Mouse (Mus musculus) kidney, adult 11 months (tissue): Measurements from ENCODE around the gene Rnf216.

Source experiments
- DNase-seq: peaks from one replicate; pipeline ENCODE4 v3.0.0; 2022

Rnf216 gene

DNA sequence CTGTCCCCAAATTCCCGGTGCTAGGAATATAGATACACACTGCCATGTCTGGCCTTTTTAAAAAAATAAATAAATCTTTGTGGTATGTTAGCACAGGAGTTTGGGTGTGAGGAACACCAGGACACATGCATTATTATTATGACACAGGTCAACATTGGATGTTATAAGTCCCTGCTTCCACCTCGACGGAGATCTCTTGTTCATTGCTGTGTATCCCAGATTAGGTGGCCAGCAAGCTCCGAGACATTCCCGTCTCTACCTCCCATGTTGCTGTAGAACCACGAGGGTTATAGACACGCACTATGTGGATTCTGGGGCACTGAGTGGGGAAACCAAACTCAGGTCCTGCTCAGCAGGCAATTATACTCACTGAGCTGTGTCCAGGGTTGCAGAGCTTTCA lies 17.5 kb downstream of the Rnf216 start:
- DNase-seq = no peak

DNA sequence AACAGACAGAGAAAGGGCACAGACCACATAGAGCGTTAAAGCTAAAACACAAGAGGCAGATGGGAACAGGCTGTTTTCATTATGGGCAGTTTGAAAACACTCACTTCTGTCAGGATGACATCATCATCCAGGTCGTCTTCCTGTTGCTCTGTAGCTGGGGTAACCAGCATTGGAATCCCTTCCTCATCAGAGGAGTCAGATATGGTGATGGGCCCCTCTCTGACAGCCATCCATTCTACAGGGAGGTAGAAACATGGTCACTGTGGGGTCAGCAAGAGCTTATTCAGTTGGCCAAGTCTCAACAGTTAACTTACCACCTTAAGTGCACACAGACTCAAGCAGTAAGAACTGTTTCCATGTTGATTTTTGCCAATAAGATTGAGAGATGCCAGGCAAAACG lies 19.9 kb downstream of the Rnf216 start:
- no peak for DNase-seq

DNA sequence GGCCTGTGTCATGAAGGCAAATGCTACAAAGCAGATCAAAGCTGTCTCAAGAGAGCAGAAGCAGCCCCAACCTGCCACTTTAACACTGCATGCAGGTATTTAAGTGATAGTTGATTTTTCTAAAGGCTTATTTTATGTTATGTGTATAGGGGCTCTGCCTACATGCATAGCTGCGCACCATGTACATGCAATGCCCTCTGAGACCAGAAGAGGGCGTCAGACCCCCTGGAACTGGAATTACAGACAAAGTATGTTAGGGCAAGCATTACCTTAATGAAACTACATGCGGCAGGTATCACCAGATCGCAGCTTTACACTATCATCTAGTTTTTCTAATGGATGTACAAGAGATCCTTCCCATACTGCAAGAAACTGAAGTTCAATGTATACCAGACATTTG lies 27.9 kb downstream of the Rnf216 start:
- peak; percentile 9 for DNase-seq

DNA sequence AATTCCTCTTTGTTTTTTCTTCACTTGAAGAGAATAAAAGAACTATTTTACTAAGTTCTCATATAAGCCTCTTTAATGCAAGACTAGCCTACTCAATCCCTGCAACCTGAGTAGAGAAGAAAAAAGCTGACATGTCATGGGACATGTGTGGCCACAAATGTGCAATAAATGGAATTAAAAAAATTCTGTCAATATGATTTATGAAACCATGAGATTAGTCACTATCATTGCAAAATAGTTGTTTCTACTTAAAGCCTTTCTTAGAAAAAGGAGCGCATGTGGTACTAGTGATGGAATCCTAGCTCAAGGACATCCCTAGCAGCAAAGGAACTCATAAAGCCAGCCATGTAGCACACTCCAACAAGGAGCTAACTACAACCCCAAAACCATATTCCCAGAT lies 33.0 kb downstream of the Rnf216 start:
- DNase-seq = no peak

DNA sequence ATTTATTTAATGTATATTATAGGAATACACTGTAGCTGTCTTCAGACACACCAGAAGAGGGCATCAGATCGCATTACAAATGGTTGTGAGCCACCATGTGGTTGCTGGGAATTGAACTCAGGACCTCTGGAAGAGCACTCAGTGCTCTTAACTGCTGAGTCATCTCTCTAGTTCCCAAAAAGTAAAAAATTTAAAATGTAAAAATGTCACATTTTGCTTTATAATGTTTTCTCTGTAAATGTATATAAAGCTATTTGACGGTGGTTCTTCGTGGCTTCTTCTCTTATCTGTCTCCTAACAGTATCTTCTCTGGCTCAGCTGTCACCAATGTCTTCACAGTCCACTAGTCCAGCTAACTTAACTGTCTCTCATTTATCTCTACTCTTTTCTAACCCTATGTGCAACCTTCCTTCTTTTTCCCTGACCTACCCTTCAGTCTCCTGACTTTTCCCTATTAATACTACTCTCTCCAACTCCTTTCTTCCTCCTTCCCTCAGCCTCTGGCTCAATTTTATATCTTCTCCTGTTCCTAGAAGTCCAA lies 36.1 kb downstream of the Rnf216 start:
- no peak for DNase-seq

DNA sequence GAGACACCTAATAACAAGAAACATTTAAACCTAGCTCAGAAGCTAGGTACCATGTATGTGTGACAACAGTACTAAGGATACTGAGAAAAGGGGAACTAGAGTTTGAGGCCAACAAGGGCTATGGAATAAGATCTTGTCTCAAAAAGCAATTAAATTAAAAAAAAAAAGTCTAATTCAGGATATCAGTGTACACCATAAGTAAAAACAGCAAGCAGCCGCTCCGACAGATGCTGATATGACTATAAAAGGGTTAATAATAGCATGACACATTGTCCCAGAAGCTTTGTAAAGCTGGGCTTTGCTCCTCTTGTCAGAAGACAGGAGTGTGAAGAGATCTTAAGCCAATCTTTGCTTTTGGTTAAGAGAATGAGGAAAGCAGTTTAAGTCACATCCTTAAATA lies 36.8 kb downstream of the Rnf216 start:
- DNase-seq = no peak

DNA sequence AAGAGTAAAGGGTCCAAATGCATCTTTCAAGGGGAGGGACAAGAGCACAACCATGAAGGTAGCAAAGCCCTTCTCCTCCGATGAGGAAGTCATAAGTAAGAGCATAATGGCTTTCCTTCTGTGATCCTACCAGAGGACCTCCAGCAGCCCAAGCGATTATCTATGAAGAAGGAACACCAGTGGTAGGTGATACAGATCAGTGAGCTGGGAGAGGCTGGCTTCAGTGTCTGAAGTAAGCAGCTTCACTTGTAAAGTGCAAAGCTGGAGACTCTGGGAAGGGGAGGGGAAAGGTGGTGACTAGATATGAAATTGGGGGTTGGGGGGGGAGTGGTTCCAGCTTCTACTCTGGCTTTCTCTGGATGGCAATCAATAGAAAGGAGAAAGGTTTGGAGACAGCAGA lies 43.7 kb downstream of the Rnf216 start:
- no peak for DNase-seq

DNA sequence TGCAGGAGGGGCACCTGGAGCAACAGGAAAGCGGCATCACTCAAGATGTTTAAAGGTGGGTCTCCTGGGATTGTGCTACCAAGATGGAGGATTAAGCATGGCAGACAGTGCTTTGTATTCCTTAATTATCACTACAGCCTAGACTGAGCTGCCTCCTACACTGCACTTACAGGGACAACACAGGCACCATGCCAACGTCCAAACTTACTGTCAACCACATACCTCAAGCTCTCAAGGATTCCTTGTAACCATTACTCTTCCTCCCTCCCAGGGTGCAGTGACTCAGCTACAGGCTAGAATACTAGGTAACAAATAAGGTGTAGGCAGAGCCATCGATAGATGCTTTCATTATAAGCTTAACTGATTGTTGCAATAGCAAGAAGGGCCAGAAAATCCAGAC lies 44.4 kb downstream of the Rnf216 start:
- DNase-seq = no peak

DNA sequence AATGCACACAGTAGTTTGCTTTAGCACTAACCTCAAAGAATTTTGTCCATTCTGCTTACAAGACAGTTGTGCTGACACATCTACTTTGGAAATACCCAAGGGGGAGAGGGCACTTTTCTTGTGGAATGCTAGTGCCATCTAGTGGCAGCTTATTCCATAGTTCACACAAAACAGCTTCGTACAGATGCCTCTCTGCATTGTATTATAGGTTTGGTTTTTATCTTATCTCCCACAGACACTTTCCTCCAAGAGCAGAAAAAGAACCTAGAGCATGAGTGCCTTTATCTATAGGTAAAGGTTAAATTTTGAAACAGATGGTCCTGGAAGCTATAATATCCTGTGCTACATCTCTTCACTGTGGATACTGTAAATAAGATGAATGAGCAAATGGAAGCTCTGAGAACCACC lies 46.2 kb downstream of the Rnf216 start:
- DNase-seq = peak; percentile 32

DNA sequence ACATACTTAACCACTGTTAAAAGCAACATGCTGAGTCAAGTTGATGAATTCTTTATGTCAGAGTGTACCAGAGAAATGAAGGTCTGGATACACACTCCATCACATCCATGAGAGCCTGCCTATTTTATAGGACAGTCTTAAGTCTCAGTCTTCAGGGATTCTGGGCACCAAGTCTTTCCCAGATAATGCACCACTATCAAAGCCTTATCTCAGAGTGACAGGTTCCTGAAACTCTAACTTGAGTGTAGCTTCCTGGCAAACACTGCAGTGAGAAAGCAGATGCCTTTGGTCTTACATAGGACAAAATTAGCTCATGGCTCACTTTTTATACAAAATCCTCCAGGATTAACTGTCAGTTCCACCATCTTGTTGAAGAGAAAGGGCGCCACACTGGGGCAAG lies 46.7 kb downstream of the Rnf216 start:
- no peak for DNase-seq

DNA sequence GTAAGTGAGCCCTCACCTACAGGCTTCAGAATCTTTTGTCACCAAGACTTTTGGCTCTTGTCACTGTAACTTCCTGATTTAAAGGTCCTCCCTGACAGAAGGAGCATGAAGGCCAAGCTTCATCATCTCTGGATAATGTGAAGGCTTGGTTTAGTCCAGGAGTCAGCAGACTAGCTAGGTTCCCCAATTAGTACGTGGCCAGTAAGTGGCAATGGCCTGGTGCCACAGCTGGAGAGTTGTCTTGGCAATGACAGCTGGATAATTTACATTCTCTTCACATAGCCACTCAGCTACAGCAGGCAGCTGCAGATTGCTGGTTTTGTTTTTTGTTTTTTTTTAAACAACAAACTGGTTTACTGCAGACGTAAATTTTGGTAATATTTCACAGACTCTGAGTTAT lies 47.6 kb downstream of the Rnf216 start:
- DNase-seq = no peak

DNA sequence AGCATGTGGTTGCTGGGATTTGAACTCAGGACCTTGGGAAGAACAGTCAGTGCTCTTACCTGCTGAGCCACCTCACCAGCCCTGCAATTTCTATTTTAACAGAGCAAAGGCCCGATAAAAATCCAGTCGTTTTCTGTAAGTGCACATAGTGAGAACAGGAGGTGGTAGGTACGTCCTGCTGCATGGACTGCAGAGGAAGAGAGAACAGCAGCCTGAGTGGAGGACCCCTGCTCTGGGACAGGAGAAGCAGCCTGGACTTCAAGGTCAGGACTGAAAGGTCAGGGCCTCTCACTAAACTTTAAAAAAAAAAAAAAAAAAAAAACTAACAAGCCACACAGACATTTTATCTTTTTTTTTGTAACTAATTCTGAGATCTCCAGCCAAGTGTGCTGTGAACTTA lies 50.5 kb downstream of the Rnf216 start:
- no peak for DNase-seq

DNA sequence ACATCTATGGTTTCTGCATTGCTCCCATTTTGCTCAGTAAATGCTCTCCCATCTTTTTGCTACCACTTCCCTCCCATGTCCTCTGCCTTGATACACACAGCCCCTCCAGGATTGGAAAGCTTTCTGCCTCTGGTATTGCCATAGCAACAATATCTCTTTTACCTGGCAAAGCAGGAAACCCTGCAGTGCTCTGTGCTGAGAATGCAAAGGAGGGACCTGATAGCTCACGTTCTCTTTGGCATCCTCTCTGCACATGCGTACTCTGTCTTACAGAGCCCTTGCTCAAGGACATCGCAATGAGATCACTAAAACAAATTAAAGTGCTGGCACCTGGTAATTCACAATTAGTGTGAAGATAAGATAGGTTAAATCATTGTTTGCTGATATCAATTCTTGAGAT lies 51.3 kb downstream of the Rnf216 start:
- DNase-seq = no peak

DNA sequence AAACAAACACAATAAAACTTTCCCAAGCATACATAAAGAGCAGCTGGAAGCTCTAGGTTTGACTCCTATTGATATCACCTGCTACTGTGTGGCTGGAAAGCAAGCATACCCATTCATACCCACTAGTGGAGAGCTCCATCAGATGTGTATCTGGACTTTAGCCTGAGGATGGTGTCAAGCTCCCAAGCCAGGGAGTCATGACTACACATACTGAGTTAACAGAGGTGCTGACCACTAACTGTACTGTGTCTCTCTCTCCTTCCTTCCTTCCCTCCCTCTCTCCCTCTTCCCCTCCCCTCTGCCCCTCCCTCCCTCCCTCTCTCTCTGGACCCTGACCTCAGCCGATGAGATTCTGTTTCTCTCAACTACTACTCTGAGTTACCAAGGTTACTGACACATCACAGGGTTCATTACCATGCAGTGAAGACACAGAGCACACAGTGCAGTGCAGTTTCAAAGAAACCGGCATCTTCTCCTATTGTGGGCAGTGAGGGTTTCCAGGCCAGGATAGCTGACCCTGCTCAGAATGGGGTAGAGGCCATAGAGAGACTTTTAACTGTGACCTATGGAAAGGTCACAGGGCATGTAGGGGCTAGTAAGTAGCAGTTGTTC lies 51.9 kb downstream of the Rnf216 start:
- no peak for DNase-seq

DNA sequence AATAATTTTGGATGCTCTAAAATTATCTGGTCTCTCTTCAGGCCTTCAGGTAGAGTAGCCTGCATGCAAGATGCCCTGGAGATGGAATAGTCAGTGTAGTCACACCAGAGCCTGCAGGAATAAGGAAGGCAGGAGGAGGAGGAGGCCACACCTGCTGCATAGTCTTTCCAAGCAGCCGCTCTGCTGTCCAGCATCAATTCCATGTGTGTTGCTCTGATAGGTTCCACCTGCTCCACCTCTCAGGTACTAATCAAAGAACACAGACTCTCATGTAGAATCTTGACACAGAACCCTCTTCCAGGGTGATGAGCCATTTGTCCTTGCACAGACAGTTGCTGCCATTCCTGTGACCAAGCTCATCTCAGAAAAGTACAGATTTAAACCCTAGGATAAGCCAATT lies 52.8 kb downstream of the Rnf216 start:
- DNase-seq = no peak

DNA sequence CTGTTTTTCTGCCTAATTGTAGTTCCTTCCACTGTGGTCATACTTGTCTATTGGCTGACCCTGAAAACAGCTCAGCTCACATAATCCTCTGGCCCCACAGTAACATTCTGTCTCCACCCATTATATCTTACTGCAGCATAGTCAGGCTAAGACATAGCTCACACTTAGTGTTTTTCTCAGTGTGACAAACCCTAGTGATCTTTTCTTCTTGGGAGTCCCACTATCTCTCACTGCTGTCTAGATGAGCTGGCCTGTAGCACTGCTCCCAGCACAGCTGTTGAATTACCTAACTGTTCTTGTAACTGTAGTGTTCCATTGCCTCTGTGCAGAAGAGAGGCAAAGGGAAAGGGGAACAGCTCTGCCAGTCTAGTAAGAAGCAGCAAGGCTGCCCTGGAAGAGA lies 53.6 kb downstream of the Rnf216 start:
- DNase-seq = no peak

DNA sequence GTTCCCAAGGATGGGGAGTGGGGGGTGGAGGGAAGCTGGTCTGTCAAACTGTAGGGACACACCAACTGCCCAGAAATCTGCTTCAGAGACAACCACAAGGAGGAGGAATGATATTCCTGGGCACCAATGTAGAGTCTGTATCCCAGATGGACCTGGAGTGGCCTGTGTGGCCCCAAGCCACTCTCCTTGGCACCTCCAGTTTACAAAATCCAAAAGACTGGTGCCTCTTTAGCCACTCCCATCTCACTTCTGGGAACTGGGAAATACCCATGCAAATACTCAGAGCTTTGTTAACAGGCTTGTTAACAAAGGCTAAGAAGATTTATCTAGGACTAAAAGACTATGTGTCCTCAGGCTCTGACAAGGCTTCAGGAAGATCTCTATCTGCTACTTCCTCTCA lies 54.1 kb downstream of the Rnf216 start:
- DNase-seq = no peak

DNA sequence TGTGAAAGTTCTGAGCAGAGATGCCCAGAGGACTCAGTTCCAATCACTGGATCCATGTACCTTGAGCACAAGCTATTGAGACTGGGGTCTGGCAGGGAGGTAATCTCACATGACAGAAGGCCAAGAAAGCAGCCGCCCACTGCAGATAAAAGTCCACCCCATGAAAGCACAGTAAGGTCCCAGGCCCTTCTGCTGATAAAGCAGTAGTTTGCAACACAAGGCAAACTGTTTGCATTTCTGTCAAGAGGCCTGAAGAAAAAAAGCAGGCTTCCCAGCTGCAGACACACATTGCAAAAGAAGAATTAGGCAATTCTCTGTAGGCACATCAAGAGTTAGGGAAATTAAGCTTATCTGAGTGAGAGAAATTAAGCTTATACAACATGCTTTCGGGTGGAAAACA lies 54.6 kb downstream of the Rnf216 start:
- DNase-seq = no peak

DNA sequence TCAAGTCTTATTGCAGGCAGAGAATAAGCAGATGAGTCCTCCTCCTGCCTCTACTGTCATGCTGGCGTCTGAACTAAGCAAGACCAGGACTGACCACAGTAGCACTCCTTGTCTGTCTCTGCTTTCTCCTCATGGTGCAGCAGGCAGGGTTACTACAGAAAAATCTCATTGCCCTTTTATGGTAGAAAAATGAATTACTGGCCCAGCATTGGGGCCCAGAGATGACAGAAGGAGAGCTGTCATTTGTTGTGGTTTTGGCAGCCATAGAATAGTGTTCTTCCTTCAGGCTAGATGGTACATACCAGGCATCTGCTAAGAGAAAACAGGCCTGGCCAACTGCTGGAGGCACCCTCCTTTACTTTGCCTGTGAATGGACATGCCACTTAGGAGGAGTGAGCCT lies 55.0 kb downstream of the Rnf216 start:
- no peak for DNase-seq

DNA sequence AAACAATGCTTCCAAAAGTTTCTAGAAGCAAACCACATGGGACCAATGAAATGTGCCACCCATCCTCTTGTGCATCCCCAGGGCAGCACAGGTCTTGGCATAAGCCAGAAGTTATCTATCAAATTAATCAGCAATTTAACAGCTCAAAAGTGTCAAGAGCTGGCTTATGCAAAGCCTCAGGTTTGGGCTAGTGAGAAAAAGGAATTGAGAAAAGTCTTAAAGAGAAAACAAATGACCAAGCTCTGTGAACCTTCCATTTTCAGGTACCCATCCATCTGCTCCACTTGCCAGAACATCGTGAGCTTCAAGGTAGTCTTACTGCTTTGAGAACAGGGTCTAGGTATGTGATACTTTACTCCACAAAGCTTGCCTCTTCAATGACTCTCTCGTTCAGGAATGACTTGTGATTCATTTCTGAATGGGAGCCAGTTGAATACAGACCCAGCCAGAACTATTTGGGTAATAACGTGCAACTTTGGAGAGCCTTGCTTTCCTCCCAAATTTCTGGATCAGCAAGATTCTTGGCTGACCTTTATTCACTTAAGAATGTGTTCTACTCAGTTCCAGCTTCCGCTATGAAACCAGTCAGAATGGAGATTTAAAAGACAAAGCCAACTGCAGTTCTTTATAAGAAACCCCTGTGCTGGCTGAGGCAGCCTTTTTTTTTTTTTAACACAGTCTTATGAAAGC lies 56.5 kb downstream of the Rnf216 start:
- peak; percentile 36 for DNase-seq

DNA sequence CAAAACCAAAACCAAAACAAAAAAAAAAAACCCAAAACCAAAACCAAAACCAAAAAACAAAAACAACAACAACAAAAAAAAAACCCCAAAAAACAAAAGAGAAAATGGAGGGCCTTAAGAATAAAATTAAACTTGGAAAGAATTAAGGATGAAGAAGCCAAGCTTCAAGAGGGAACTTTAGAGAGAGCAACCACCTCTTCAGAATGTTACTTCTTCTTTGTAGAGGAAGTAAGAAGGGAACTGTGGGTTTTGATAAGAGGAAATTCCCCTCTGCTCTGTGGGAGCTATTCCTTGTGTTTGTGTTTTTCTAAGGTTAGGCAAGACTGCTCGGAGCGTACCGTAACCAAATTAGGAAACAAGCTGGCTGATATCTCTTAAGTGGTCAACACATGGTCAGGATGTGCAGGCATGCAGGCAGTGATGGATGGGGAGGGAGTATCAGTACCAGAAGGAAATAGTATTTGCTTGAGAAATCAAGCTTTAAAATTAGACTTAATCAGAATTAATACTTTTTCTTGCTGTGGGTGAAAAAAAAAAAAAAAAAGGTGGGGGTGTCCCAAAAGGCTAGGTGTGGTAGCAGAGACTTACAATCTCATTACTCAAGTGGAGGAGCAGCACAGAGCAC lies 57.2 kb downstream of the Rnf216 start:
- DNase-seq = peak; percentile 52

DNA sequence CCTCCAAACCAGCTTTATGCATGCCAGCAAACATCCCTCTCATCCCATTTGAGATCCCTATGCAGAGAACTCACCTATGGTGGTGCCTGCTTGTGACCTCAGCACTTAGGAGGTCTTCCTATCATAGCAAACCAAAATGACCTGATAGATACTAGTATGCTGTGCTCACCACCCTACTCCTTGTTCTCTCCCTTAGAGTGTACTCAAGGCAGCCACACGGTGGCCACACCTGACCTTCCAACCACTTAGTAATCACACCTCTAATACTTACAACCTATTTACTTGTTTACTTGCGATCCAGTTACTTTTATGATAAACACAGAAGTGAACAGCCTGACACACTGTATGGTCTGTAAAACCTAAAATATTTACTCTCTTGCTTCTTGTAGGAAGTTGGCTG lies 58.1 kb downstream of the Rnf216 start:
- no peak for DNase-seq

DNA sequence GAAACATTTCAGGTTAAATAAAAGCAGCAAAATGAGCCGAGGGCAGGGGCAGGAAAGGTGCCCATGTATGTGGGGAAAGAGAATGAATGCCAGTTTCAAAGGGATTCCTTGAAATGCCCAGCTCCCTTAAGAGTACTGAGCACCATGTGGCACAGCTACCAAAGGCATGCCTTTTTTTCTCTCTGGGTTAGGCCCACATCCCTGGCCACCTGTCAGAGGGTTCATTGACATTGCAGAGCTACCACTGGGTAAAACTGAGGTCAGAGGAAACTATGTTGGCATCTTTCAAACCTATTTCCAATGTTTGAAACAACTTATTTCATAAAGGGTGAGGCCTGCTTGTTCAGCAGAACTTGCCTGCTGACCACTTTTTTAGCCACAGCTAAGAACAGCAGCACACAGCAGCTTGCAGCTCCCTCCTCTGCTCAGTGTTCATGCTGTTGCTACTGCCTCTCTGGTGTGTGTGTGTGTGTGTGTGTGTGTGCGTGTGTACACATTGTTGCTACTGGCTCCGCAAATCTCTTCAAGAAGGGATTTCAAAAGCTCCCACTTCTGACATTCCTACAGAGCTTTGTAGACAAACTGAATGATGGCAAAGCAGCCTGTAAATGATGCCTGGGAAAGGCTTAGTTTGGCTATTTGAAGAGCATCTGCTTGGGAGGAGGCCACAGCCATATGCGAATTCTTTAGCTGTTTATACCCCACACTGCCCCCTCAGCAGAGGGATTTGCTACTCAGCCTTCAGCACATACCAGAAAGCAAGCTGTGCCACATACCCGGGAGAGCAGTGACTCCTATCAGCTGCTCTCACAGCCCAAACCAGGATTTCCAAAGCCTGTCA lies 59.4 kb downstream of the Rnf216 start:
- DNase-seq = no peak

DNA sequence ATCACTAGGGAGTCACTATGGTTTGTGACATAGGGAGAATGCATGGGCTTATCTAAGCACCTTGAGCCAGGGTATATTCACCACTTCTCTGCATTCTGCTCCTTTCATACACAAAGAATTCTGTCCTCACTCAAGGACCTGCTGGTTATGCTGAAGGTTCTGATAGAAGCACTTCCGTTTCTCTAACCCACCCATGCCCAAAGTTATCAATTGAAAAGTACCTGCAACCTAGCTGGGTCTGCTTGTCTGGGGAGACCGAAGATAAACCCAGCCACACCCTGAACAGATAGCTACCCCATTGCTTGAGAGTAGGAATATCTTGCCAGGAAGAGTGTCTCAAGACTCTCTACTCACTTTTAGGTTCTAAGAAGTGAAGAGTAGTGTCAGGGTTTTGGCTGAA lies 60.1 kb downstream of the Rnf216 start:
- no peak for DNase-seq
